11 mouse cellular contexts compared by ENCODE assay signal in the genomic region with DNA sequence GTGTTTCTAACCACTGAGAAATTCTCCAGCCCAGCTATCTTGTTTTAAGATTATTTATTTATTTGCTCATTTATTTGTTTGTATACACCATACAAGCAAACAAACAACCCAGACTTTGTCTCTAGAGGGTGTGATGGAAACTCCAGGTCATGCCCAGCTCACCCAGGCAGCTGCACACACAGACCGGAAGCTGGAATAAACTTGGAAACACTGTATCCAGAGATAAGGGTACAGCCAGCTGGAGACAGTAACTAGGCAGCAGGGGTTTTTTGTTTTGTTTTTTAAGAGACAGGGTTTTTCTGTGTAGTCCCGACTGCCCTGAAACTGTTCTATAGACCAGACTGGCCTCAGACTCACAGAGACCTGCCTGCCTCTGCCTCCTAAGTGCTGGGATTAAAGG. TPM values are rescaled to one million over a fixed set of nuclear protein-coding genes. Genes with fewer than 3 reads are reported as not detected.
"Had no signal": no experiment of that assay in that cellular context is flagged by ENCODE, and none has a peak within 500 bp of the region (broad histone marks: within the 10 kb centered on the region; RNA-seq: fewer than 3 reads in every experiment).

No protein-coding gene starts in this region.

- H3K27ac ChIP-seq: left cerebral cortex, adult 2 months; limb, embryonic 10.5 days; liver, embryonic 15.5 days; midbrain, embryonic 13.5 days; stomach, embryonic 15.5 days had no signal

- ATAC-seq: intestine, postnatal 0 days; midbrain, embryonic 13.5 days had no signal

- H3K27me3 ChIP-seq: stomach, embryonic 15.5 days had no signal

- H3K4me1 ChIP-seq: liver, embryonic 15.5 days; midbrain, embryonic 13.5 days had no signal

- DNase-seq: kidney, adult 8-10 months; kidney, postnatal 25 days; right cerebral cortex, postnatal 14 days; thymus, postnatal 4 days had no signal

- H3K9ac ChIP-seq: liver, embryonic 15.5 days; midbrain, embryonic 13.5 days; stomach, embryonic 15.5 days had no signal

- H3K4me2 ChIP-seq: liver, embryonic 11.5 days; liver, embryonic 15.5 days; midbrain, embryonic 13.5 days; stomach, embryonic 15.5 days had no signal

- H3K9me3 ChIP-seq: limb, embryonic 10.5 days; liver, embryonic 15.5 days; midbrain, embryonic 13.5 days; stomach, embryonic 15.5 days had no signal

- H3K36me3 ChIP-seq: limb, embryonic 10.5 days; liver, embryonic 15.5 days; midbrain, embryonic 13.5 days; stomach, embryonic 15.5 days had no signal

- H3K4me3 ChIP-seq: left cerebral cortex, adult 2 months; limb, embryonic 10.5 days; liver, embryonic 15.5 days; midbrain, embryonic 13.5 days; stomach, embryonic 15.5 days had no signal

RNA-seq across cellular contexts. Expression of a gene that starts 27.6 kb away (rescaled TPM):
- total RNA-seq: left cerebral cortex, adult 2 months had no signal
- polyA plus RNA-seq: midbrain, embryonic 13.5 days had no signal
